Mouse (Mus musculus) brown adipose tissue, adult 24 weeks (tissue): ENCODE measurements around the gene Prr7. TPM values are rescaled to one million over a fixed set of nuclear protein-coding genes. Genes with fewer than 3 reads are reported as not detected.
A peak's percentile ranks its signal among the peaks of the same experiment; 100 is the strongest.

Source experiments
- H3K27ac ChIP-seq: fragments of 200-500 bp; replicated peaks from 2 replicates; pipeline ENCODE4 v1.5.1; 2012; ENCODE audit warnings: low read depth, mild to moderate bottlenecking, low read length
- H3K4me1 ChIP-seq: fragments of 200-500 bp; 2 replicates; pipeline ENCODE4 v1.6.1; 2012; ENCODE audit warnings: low read length, mixed read lengths; ENCODE audit not compliant: control insufficient read depth, insufficient read depth, insufficient read length
- H3K4me3 ChIP-seq: fragments of 200-500 bp; 2 replicates; pipeline ENCODE4 v1.5.1; 2012; ENCODE audit warnings: low read depth, mild to moderate bottlenecking, low read length, moderate library complexity; ENCODE audit not compliant: insufficient read depth
- polyA plus RNA-seq: library from polyadenylated mRNA; stranded (reverse); fragments of >200 nt; gene quantifications from 2 replicates; pipeline ENCODE4 v1.2.4, GENCODE M21; 2012; ENCODE audit not compliant: missing spikeins, insufficient read depth, insufficient read length

Prr7 gene
- polyA plus RNA-seq, 1 experiment: not detected

GRCm38 (mm10) chr13:55465830-55466440 is 1.9 kb downstream of the Prr7 start:
- Histone ChIP-seq H3K4me1 (peaks cover 6% of the 10 kb centered on the region; the same call in 1 of the 2 replicates), H3K27ac (no peak overlapping the region), H3K4me3 (no peak overlapping the region)

- H3K4me3 ChIP-seq: no peak overlapping the region
- peaks cover 3% of the 10 kb centered on the region; the same call in 1 of the 2 replicates for H3K4me1 ChIP-seq
- H3K27ac ChIP-seq: no peak overlapping the region
These were observed 4.9 kb downstream of the Prr7 start for GRCm38 (mm10) chr13:55468851-55469560.

DNA sequence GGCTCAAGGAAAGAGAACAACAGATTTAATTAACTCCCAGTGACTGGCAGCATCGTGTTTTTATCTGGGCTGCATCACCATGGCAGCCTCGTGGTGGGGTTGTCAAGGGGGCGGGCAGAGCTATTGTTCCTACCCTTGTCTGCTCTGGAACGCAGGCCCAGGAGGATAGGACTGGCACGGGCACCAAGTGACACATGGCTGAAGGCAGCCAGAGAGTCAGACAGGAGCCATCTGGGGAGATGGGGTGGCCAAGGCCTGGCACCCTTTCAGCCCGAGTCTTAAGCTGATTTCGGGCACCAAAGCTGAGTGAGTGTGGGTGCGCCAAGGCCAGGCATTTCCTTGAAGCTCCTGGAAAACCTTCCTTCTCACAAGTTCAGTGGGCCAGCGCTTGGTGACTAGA is 6.3 kb downstream of the Prr7 start:
- H3K4me3 ChIP-seq: no peak overlapping the region
- no peak overlapping the region for H3K27ac ChIP-seq
- H3K4me1 ChIP-seq: no peaks in the 10 kb centered on the region; the same call in 1 of the 2 replicates

DNA sequence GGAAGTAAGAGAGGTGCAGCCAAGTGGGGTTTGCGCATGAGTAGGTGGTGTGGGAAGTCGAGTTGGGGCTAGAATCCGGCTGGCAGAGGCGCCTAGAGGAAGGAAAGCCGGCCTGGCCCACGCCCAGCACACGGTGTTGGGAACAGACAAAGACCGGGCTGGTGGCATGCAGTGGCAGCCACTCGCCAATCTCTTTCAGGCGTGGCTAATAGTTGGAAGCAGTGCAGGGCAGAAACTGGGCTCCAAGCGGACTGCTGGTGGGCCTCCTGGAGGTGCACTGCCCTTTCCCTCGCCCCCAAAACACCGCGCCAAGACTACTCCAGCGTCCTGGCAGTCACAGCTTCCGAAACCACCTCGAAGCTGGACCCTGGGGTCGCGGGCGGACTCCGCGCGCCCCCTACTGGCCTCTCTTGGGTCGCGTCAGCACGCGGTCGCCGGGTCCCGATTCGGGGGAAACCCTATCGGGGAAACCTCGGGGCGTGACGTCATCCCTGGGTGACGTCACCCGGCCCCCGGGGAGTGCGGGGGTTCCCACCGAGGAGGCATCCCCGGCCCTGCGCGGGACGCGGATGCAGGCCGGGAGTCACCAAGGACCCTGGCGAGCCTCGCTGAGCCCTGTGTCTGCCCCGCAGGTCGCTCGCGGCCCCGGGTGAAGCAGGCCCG is 7.2 kb downstream of the Prr7 start:
- Histone ChIP-seq H3K4me1 (no peaks in the 10 kb centered on the region; the same call in 1 of the 2 replicates), H3K4me3 (peak overlapping the region; percentile 65), H3K27ac (no peak overlapping the region; the same call in 1 of the 2 replicates)

DNA sequence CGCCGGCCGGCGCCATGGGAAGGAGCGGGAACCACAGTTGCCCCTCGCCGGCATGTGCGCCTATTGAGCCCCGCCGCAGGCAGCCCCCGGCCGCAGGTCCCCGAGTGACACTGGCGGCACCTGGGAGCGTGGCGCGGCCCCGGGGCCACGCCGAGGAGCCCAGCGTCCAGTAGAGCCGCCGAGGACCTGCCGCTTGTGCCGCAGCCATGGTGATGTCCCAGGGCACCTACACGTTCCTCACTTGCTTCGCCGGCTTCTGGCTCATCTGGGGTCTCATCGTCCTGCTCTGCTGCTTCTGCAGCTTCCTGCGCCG is 7.7 kb downstream of the Prr7 start:
- no peaks in the 10 kb centered on the region; the same call in 1 of the 2 replicates for H3K4me1 ChIP-seq
- H3K4me3 ChIP-seq: peak overlapping the region; percentile 65
- no peak overlapping the region for H3K27ac ChIP-seq

DNA sequence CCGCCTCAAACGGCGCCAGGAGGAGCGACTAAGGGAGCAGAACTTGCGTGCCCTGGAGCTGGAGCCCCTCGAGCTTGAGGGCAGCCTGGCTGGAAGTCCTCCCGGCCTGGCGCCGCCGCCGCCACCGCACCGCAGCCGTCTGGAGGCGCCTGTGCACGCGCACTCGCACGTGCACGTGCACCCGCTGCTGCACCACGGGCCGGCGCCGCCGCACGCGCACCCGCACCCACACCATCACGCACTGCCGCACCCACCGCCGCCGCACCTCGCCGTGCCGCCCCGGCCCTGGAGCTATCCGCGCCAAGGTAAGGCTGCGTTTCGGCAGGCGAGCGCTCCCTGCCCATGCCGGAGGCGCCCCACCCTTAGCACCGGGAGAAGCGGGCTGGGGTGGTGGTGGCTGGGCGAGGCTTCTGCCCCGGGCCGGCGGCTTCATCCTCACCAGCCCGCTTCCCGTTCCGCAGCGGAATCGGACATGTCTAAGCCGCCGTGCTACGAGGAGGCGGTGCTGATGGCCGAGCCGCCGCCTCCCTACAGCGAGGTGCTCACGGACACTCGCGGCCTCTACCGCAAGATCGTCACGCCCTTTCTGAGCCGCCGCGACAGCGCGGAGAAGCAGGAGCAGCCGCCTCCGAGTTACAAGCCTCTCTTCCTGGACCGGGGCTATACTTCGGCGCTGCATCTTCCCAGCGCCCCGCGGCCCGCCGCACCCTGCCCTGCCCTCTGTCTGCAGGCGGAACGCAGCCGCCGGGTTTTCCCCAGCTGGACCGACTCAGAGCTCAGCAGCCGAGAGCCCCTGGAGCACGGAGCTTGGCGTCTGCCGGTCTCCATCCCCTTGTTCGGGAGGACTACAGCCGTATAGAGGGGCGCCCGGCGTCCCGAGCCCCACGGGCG is 8.3 kb downstream of the Prr7 start:
- no peaks in the 10 kb centered on the region; the same call in 1 of the 2 replicates for H3K4me1 ChIP-seq
- H3K27ac ChIP-seq: 0 out of 2 replicates have a peak overlapping the region, but pooled peaks have one; percentile 7
- peak overlapping the region; percentile 65 for H3K4me3 ChIP-seq

GRCm38 (mm10) chr13:55473076-55473831 is 9.2 kb downstream of the Prr7 start:
- Histone ChIP-seq H3K4me3 (peak overlapping the region; percentile 65), H3K4me1 (no peaks in the 10 kb centered on the region; the same call in 1 of the 2 replicates), H3K27ac (no peak overlapping the region)

DNA sequence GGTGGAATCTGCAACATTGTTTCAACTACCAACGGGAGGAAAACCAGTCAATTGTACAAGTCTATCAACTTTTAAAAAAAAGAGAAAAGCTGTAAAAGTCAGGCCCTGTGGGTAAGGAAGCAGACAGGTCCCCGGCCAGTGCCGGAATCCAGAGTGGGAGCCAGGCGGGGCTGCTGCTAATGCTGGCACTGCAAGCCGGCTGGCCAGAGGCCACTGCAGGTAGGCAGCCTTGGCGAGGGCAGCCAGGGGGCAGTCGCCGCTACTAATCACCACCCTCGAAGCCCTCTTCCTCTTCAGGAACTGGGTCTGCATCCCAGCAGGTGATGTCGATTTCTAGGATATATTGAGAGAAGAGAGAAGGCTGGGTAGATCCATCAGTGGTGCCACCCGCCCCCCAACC is 9.9 kb downstream of the Prr7 start:
- H3K4me1 ChIP-seq: peaks cover 5% of the 10 kb centered on the region
- no peak overlapping the region for H3K4me3 ChIP-seq
- H3K27ac ChIP-seq: no peak overlapping the region

DNA sequence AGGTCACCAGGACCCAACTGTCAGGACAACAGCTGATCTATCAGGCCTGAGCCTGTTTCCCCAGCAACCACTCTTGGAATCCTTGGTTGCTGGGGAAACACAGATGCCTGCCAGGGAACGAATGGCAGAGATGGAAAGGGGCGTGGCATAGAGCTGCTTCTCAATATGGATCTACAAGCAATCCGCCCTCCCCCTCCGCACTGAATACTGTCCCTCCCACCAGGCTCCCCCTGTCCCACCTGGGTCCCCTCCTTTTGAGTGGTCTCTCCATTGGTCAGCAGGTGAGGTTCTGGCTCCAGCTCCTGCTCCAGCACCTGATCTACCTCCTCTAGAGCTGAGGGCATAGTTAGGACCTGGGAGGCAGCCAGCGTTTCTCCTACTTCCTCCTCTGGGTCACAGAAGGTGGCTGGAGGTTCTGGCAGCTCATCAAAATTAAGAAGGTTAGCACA is 10.6 kb downstream of the Prr7 start:
- Histone ChIP-seq H3K4me1 (peaks cover 5% of the 10 kb centered on the region), H3K27ac (no peak overlapping the region), H3K4me3 (no peak overlapping the region)

DNA sequence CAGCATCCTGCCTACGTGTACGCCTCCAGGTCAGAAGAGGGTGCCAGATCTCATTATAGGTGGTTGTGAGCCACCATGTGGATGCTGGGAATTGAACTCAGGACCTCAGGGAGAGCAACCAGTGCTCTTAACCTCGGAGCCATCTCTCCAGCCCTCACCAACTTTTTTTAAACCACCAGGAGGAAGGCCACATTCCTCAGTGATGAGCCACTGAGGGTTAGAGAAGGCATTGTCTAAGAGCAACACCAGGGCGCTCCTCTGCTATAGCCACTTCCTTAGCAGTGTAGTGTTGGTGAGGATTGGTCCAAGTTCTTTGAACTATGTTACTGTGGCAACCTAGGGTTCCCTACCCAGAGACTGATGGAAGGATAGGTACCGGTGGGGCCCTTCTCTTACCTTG is 11.7 kb downstream of the Prr7 start:
- Histone ChIP-seq H3K27ac (no peak overlapping the region), H3K4me1 (peaks cover 5% of the 10 kb centered on the region), H3K4me3 (no peak overlapping the region)

GRCm38 (mm10) chr13:55476256-55476655 is 12.2 kb downstream of the Prr7 start:
- Histone ChIP-seq H3K4me1 (peaks cover 5% of the 10 kb centered on the region), H3K27ac (no peak overlapping the region), H3K4me3 (no peak overlapping the region)

- no peak overlapping the region for H3K27ac ChIP-seq
- peaks cover 5% of the 10 kb centered on the region for H3K4me1 ChIP-seq
- no peak overlapping the region for H3K4me3 ChIP-seq
These were observed 13.4 kb downstream of the Prr7 start for GRCm38 (mm10) chr13:55477492-55477891.

DNA sequence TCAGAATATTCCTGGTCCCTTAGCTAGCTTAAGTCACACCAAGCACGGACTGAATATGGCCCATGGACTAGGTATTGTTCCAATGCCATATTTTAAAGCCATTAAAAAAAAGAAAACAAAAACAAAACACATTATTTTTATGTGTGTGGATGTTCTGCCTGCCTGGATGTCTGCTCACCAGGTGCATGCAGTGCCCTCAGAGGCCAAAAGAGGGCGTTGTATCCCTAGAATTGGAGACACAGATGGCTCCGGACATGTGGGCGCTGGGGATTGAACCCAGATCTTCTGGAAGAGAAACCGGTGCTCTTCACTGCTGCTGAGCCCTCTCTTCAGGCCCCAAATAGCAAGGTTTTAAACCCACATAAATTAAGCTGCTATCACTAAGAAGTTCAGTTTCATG is 14.0 kb downstream of the Prr7 start:
- H3K27ac ChIP-seq: no peak overlapping the region
- peaks cover 5% of the 10 kb centered on the region; the same call in 1 of the 2 replicates for H3K4me1 ChIP-seq
- no peak overlapping the region for H3K4me3 ChIP-seq

GRCm38 (mm10) chr13:55479008-55479407 is 14.9 kb downstream of the Prr7 start:
- peak overlapping the region; percentile 43 for H3K27ac ChIP-seq
- peaks cover 5% of the 10 kb centered on the region; the same call in 1 of the 2 replicates for H3K4me1 ChIP-seq
- no peak overlapping the region for H3K4me3 ChIP-seq
